Mouse (Mus musculus) gastrocnemius, adult 18-20 months (tissue): ENCODE data around the gene Kat2a. TPM values are rescaled to one million over a fixed set of nuclear protein-coding genes. Genes with fewer than 3 reads are reported as not detected.

Experiments
- DNase-seq: peaks from one replicate; pipeline ENCODE4 v3.0.0; 2021; ENCODE audit warnings: low spot score
- total RNA-seq, 2 experiments: library from RNA; stranded (reverse); gene quantifications; 2 replicates each; pipeline ENCODE4 v1.2.3; 2021

Gene Kat2a
- total RNA-seq, 2 experiments from 2014 or later: 10.1 to 11.1 TPM

DNA sequence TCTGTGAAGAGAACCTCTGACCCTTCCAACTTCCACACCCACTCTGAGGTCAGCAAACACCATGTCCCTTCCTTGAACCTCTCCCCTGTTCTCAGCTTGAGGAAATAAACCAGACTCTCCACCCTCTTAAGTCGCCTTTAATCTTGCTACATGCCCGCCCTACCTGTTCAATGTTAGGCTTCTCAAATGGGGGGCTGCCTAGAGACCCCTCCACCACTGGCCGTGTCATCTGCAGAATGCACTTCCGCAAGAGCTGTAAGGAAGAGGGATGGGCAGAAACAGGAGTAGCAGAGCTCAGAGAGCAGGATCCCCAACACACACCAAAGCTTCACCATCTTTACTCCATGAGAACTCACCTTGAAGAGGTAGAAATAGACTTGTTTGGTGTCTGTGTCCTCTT is 1.3 kb downstream of the Kat2a start:
- DNase-seq: no peak

DNA sequence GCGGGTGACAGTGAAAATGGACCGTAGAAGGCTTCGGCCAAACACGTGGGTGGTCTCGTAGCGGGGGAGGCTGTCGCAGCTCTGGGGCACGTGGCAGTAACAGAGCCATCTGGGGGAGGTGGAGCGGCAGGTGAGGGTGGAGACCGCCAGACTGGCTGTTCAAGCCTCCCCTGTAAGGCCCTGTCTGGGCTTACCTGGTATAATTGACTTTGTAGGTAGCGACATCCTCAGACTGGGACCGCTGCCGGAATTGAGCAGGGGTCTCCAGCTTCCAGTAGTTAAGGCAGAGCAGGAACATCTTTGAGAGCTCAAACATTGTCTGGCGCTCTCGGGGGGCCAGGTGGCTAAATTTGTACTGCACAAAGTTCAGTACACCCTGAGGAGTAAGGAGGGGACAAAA is 1.7 kb downstream of the Kat2a start:
- no peak for DNase-seq

DNA sequence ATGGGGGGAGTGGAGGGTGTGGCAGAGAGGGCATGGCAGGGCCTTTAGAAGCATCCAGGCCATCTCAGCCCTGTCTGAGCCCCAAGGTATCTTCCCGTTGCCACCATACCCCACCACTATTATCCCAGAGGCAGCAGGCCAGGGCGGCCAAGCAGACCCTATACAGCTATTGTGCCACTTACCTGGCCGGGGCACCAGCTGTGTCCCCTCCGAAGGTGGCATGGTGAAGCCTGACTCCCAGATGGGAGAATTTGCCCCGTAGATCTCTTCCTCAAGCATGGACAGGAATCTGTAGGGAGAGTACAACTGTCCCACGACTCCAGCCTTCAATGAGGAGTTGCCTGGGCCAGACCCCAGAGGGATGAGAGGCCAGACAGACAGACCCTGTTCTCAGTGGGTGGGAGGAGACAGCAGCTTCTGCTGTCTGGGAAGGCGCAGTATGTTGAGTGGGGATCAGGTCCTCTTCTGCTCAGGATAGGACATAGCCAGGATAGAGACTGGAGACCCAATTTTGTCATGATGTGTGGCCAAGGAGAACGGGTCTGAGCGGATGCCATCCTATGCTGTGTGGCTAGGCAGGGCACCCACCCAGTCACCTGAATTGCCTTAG is 3.0 kb downstream of the Kat2a start:
- DNase-seq: no peak

DNA sequence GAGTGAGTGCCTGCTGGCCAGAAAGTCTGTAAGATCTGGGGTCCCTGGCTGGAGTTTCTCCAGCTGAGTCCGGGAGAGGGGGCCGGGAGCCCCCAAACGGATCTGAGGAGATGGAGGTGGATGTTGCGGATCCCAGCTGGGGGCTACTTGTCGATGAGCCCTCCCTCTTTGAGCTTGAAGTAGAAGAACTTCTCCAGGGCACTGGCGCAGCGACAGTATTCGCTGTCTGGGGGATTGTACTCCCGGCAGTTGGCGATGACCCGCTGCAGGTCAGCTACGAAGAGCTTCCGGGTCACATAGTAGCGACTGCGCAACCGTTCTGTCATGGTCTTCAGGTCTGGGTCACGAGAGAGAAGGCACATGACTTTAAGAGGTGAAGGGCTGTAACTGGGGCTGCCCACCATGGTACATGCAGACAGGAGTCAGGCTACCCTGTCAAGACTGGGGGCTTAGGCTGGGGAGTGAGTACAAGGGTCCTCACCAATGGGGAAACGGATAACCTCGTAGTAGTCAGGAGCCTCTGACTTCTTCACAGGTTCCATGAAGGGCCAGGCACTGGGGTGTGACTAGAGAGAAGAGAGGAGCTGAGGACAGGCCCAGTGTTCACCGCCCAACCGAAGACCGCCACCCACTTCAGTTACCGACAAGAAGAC is 7.0 kb downstream of the Kat2a start:
- DNase-seq: no peak

DNA sequence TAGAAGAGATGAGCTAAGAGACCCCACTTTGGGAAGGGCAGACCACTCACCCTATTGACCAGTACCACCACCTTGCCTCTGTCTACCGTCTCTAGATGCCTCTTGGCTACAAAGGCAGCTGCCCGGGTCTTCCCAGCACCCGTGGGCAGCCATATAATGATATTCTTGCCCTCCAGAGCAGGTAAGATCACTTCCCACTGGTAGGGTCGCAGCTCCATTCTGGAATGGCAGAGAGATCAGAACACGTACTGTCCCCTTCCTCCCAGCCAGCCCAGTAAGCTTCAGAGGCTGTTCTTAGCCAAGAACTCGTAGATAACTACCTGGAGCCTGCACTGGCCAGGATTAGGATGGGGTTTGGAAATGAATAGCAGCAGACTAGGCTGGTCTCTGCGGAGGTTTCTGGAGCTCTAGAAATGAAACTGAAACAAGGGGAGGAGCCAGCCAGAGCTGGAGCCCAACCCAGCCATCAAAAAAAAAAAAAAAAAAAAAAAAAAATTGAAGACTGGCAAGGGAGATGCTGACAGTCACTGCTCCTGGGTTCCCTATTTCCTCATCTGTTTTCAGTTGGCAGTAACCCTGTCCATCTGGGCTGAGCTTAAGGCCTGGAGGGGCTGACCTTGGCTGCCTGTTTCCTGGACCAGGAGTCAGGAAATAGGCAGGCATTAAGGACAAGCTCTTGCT is 8.3 kb downstream of the Kat2a start, which contains the start of gene Dhx58:
Gene Dhx58, minus strand, starts transcription at position 421 of the 681 bp plus-strand sequence.
- peak; percentile 54 for DNase-seq

DNA sequence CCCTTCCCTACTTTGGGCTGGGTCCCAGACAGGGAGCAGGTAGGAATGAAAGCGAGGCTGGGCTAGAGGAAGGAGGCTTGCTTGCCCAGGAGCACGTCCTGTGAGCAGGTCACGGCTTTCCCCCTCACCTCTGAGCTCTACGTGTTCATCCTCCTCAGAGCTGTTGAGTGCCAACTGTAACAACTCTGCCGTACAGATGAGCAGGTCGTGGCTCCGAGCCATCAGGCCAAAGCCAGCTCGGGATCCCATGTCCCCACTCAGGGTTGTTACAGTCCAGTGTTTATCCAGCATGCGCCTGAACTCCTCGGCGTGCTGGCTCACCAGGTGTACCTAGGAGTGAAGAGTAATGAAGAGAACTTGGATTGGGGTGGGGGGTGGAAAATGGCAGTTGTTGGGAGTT is 8.9 kb downstream of the Kat2a start:
- DNase-seq: no peak

DNA sequence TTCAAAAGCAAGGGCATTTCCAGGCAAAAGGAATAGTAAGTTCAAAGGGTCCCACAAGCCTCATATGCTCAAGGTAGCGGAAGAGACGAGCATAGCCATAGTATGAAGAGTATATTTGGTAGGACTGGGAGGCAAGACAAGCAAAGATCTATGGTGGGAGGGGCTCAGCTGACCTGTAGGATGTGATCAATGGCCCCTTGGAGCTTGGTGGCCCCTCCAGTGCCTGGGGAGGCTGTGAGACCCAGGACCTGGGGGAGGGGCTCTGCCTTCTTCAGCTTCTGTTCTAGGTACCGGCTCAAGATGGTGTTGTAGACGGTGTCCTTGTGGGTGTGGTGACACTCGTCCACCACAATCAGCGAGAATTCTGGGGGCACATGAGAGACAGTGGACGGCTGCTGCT is 9.4 kb downstream of the Kat2a start:
- DNase-seq: no peak

DNA sequence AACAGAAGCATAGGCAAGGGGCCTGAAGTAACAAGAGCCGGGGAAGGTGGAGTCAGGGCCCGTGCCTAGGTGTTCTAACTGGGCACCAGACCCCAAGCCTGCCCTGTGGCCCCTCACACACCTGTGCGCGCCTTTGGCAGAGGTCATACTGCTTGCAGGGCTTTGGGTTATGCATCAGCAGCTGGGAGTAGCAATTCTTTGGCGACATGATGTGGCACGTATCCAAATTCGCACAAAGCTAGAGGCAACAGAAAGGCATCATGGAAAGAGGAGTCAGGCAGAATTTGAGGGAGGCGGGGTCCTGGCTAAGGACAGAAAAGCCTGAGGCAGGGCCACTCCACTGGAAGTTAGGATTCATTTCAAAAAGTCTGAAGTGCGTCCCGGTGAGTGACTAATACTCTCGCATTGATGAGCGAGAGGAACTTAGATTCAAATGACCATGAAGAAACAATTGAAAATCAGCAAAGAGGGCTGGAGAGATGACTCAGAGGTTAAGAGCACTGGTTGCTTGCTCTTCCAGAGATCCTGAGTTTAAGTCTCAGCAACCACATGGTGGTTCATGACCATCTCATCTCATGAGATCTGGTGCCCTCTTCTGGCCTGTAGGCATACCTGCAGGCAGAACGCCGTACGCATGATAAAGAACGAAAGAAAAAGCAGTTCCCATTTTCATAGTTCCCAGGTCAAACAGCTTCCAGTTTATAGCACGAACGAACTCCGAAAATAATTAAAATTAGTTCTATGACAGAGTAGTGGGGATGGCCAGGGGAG is 10.0 kb downstream of the Kat2a start:
- peak; percentile 77 for DNase-seq

DNA sequence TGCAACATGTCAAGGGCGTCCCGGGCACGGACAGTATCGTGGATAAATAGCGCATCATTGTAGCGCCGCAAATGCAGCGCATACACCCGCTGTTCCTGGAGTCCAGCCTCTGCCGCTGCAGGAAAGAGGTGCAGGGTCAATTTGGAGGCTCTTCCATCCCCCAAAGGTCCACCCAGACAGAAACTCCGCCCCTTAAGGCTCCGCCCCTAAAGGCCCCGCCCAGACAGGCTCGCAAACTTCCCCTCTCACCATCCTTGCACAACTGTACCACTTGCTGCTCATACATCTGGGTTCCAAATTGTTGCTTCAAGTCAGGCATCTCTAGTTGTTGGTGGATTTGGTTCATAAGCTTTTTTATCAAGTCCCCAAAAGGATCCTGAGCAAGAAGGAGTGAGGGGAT is 11.0 kb downstream of the Kat2a start:
- DNase-seq: peak; percentile 78

DNA sequence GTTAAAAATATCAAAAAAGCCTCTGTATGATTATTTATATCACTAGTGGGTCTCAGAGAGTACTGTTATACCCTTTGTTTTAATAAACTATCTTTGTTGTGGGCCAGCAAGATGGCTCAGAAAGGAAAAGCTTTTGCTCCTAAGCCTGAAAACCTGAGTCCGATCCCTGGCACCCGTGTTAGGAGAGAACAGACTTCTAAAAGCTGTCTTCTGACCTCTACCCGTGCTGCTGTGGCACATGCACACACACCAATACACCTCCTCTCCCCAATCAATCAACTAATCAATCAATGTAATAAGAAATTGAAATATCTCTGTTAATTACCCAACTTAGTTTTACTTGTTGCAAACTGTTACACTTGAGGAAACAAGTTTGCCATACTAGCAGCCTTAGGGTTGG is 11.6 kb downstream of the Kat2a start:
- DNase-seq: no peak

DNA sequence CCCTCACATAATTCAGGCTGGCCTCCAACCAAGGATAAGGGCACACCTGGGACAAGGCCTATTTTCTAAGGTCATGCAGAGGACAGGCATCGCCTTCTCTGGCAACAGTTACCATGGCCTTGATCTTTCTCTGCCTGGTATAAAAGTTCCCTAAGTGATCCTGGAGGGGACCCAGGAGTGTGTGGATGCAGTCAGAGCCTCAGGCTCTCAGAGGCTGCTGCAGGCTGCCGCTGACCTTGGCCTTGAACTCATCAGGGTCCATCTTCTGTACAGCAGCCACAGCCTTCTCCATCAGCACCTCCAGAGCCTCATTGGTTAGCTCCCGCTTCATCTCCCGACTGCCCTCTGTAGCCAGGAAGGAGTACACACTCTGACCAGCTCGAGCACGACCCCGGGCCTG is 14.3 kb downstream of the Kat2a start:
- DNase-seq: no peak

DNA sequence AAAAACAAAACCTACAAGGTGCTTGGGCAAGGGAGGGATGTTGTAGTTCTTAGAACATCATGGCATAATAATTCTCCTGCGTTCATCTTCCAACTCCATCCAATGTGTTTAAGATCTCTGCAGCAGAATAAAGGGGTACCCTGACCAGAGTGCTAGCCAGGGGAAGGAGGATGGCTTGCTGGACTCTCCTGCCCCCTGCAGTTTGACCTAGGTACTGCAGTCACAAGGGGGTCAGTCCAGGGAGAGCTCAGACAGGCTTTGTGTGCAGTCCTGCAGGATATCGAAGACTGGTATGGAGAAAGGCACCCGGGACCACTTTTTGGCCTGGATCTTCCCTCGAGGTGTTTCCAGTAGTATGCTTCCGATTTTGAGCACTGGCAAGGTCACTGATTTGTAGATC is 17.3 kb downstream of the Kat2a start:
- peak; percentile 86 for DNase-seq

DNA sequence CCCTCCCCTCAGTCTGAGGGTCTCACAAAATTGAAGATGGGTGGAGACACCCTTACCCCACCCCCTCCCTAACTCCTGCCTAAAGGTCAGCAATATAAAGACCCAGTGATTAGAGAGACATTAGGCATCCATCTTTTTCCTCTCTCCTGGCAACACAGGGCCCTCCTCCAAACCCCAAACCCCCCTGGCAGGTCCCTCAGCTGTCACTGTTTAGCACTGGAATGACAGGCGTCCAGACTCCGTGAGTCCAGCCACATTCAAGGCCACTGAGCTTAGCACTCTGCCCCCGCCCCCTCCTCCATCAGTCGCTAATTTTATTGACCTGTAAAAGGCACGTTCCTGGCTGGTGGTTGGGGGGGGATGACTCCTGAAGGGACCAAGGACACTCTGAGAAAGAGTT is 19.1 kb downstream of the Kat2a start:
- no peak for DNase-seq

DNA sequence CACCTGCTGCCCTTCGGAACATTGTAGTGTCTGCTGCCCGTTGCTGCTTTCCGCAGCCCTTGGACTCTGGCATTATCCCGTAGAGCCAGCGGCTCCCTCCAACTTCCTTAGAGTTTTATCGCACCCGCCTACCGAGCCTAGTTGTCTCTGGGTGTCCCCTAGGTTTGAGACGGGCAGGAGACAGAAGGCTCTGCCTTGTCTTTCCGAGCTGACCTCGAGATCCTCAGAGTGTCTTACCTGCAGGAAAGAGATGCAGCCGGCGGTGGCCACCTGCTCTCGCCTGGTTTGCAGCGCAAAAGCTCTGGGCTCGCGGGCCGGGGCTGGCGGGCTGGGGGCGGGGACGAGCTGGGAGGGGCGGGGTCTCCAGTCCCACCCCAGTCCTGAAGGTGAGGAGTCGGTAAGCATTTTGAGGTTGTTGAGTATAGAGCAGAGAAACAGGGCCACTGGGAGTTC is 20.1 kb downstream of the Kat2a start, which contains the start of gene Zfp385c:
Gene Zfp385c, minus strand, starts transcription at position 292 of the 453 bp plus-strand sequence.
- DNase-seq: no peak

DNA sequence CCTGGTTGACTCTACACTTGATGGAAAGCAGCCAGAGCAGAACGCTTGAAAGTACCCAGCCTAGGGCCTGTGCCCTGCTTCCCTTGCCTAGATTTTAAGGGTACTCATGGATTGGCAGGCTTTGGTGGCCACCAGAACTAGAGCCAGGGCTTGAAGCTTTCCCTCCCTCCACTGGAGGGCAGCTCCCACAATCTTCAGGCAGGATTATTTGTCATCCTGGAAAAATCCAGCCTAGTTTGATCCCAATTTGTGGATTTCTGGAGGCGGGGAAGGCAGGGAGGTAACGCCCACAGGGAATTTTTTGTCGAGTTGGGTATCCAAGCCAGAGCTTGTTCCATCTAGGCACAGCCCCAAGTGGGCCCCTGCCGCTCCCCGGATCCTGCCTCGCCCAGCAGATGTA is 21.9 kb downstream of the Kat2a start:
- no peak for DNase-seq

DNA sequence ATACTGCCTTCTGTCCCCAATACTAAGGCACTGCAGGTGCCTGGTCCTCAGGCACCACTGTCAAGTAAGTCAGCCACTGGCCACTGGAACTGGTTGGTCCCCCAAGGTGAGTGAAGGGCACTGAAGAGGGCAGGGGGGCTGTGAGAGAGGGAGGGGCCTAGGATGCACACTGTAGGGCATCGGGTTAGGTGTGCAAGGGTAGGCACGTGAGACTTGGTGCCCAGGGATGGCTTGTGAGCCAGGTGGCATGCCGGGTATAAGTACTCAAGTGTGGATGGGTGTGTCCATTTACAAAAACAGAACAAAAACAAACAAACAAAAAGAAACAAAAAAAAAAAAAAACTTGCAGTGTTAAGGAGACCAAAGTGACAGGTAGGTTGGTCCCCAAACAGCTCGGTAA is 23.8 kb downstream of the Kat2a start:
- no peak for DNase-seq

DNA sequence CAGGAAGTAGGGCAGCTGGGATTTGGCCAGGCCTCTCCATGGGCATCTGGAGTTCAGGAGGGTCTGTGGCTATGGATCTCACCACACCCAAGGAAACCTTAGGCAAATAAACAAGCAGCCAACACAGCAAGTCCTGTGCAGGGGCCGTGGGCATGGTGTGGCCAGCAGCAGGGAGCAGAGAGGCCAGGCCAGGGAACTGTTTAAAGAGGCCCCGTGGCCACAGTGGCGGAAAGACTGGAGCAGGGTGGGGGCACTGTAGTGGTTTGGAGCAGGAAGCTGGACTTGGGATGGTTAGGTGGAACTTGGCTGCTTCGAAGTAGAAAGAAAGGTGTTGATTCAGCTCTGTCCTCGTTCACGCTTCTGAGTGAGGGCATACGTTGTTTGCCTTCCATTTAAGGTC is 25.0 kb downstream of the Kat2a start:
- no peak for DNase-seq

DNA sequence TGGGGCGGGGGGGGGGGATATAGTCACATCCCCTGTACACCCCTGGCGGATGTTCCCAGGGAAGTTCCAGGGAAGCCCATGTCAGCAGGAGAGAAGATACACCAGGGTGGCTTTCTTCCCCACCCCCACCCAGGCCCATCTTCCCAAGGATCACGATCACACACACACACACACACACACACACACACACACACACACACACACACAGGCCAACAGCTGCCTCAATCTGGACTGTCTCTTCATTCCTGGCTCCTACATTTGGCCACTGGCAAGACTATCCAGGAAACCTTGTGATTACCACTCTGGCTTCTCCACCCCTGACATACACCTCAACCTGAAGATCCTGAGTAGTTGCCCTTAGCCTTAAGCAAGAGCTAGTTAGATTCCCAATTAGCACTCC is 26.9 kb downstream of the Kat2a start:
- no peak for DNase-seq

DNA sequence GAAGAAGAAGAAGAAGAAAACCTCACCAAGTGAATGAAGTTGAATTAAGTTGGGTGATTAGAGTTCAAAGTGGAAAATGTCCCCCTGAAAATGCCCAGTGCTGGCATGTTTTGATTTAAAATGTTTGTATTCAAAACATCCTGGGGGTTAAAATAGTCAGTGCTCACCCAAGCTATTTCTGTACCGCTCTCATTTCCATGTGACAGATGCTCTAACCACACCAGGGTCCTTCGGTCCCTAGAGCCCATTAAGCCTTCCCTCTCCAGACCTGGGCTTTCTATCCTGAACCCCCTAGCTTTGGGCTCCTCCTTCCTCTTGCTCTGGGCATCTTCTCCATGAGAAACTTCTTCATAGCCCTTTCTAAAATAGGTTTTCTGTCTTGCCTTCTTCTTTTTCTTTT is 28.2 kb downstream of the Kat2a start:
- DNase-seq: no peak

DNA sequence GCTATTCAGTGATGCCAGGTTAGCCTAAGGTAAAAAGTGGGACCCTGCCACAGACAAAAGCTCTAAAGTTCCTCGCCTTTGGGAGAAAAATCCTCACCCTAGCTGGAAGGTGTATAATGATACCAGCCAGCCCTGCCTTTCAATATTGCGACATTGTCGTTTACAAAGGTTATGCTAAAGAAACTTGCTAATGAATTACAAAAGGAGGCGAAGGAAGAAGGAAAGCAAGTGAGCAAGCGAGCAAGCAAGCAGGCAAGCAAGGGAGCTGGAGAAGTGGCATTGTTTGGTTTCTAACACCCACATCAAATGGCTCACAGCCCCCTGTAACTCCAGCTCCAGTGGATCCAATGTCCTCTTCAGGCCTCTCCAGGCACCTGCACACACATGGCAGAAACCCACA is 29.7 kb downstream of the Kat2a start:
- DNase-seq: no peak

DNA sequence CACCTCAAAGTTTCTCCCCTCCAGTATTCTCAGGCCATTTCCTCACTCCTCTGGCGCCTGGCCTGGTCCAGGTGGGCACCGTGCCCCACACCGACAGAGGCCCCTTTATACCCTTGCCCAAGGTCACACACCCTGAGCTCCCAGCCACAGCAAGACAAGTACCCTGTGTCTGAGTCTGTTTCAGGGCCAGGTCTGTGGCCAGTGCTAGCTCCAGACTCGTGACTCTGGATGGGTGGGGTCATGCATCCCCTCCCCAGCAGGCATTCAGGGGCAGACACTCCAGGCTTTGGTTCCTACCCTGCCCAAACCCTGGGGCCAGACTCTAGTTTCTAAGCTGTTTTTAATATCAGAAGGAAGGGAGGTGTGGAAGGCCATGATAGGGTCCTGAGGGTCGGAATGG is 30.4 kb downstream of the Kat2a start:
- no peak for DNase-seq

DNA sequence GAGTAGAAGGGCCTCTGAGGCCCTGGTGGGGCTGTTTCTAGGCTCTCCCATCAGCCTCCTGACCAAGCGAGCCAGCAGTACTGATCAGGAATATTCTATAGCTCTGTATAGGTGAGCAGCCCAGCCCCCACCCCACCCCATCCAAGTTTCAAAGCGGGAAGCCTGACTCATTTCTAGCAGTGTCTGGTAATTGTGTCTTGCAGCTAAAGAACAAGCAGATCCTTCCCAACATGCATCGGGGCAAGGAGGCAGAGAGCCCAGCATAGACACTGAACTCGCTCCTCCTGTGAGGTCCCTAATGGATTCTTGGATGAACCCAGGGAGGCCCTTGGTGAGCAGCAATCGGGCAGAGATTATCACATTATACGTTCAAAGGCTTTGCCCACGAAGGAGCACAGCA is 34.5 kb downstream of the Kat2a start:
- no peak for DNase-seq
